Mouse (Mus musculus): ENCODE results near the gene Filip1.

GRCm38 (mm10) chr9:79993066-79993465, 19.6 kb downstream of the Filip1 start:
- TF ChIP-seq CTCF (IDR thresholded peaks at IDR 0.05) (no peak), EP300 (IDR thresholded peaks at IDR 0.05) (no peak)
